Mouse (Mus musculus): ENCODE data around the gene Spaca6. TPM values are rescaled to one million over a fixed set of nuclear protein-coding genes. Genes with fewer than 3 reads are reported as not detected.

Spaca6 gene
- polyA plus RNA-seq, 1 experiment from 2014 or later: 4.7 TPM

DNA sequence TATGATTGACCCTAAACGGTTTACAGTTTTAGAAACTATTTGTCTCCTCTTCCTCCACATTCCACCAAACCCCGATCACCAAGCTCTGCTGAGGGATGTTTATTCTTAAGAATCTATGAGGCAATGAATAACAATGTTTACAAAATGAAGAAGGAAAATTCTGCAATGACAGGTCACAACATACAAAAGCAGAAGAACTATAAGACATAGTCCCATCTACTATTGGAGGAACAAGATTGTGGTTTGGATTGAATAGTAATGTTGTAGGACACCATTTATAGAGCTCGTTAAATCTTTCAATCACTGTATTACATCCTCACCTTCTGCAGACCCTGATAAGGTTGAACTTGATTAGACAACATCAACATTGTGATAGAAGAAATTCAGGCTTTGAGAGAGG, 55.7 kb downstream of the Spaca6 start:
- WGBS (ENCODE audit: insufficient replicate concordance): 51% methylated on average over 3 of the region's 3 CpGs
- H3K9me3 ChIP-seq (replicated peaks; ENCODE audit: control insufficient read depth, low read length): no peaks in the 10 kb centered on the region
- no peak overlapping the region for H3K4me3 ChIP-seq (ENCODE audit: low read depth, low read length)

DNA sequence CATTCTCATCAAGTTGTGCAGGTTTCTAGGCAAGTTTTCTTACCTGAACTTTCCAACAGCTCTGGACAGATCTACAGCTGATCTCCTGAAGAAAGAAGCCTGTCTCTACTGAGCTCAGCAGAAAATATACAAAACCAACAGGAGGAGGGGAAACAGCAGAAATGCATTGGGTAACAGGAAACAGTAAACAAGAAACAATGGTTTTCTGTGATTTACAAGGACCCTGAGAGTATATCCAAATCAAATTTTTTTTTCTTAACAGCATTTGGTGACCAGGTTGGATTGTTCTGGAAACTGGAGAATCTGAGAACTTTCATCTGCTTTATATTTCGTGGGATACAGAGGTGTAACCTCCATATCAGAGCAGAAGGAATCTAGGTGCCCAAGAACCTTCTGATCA, 56.9 kb downstream of the Spaca6 start, which contains the start of gene Fpr1:
Gene Fpr1, minus strand, starts transcription at position 101 of the 400 bp plus-strand sequence.
- no peak within 1 kb of the TSS for H3K9ac ChIP-seq (ENCODE audit: low read depth, low read length)
- WGBS (ENCODE audit: insufficient replicate concordance): 32% methylated on average over 1 of the region's 1 CpGs
- H3K4me1 ChIP-seq (ENCODE audit: control insufficient read depth, low read depth, low read length): no peaks in the 10 kb centered on the region
- no peaks in the 10 kb centered on the region for H3K27me3 ChIP-seq (ENCODE audit: control insufficient read depth, insufficient read depth, low read depth, low read length)
- H3K4me2 ChIP-seq (ENCODE audit: low read depth, low read length): no peak within 1 kb of the TSS
- no peaks in the 10 kb centered on the region for H3K36me3 ChIP-seq (ENCODE audit: control insufficient read depth, insufficient read depth)
- no peak within 1 kb of the TSS for H3K4me3 ChIP-seq (ENCODE audit: low read depth, low read length)
- H3K27ac ChIP-seq (ENCODE audit: low read length): no peak within 1 kb of the TSS; the same call in 1 of the 2 replicates
- no peaks in the 10 kb centered on the region for H3K9me3 ChIP-seq (replicated peaks; ENCODE audit: control insufficient read depth, low read length)
- ATAC-seq (ENCODE audit: low read depth): no peak

More for the DNA sequence above, 55.7 kb downstream of the Spaca6 start:
- Histone ChIP-seq H3K36me3 (ENCODE audit: control insufficient read depth, insufficient read depth) (no peaks in the 10 kb centered on the region), H3K4me1 (ENCODE audit: control insufficient read depth, low read depth, low read length) (no peaks in the 10 kb centered on the region), H3K9ac (ENCODE audit: low read depth, low read length) (no peak overlapping the region), H3K4me2 (ENCODE audit: low read depth, low read length) (no peak overlapping the region), H3K27ac (ENCODE audit: low read length) (no peak overlapping the region; the same call in 1 of the 2 replicates), H3K27me3 (ENCODE audit: control insufficient read depth, insufficient read depth, low read depth, low read length) (no peaks in the 10 kb centered on the region)
- no peak; the same call in 1 of the 2 replicates for ATAC-seq (ENCODE audit: low read depth)

DNA sequence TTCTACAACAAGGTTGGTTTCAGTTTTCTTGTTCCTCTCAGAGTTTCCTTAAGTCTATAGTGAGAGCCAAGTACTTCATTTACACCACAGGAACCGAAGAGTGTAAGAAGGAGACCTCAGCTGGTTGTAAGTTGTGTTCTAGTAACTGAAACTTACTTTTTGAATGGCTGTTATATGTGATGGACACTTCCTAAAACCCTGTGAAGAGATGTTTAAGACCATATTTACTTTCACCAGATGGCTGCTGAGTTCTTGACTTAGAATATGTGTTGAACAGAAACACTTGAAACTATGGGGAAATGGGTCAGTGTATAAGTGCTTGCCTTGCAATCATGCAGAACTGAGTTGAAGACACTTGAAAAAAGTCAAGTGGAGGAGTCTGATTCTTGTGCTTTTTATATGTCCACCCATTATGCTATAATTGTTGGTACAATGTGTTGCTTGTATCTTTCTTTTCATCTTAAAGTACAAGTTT, 60.9 kb downstream of the Spaca6 start, which contains the start of the genes Fpr2 and Fpr3:
Gene Fpr2, plus strand, starts transcription at position 51 of the 475 bp plus-strand sequence.
Gene Fpr3, plus strand, starts transcription at position 79 of the 475 bp plus-strand sequence.
- H3K4me3 ChIP-seq (ENCODE audit: low read depth, low read length): no peak within 1 kb of the TSS
- ATAC-seq (ENCODE audit: low read depth): no peak
- H3K4me2 ChIP-seq (ENCODE audit: low read depth, low read length): no peak within 1 kb of the TSS
- H3K9ac ChIP-seq (ENCODE audit: low read depth, low read length): no peak within 1 kb of the TSS
- no peaks in the 10 kb centered on the region for H3K4me1 ChIP-seq (ENCODE audit: control insufficient read depth, low read depth, low read length)
- H3K9me3 ChIP-seq (replicated peaks; ENCODE audit: control insufficient read depth, low read length): no peaks in the 10 kb centered on the region
- no peaks in the 10 kb centered on the region for H3K27me3 ChIP-seq (ENCODE audit: control insufficient read depth, insufficient read depth, low read depth, low read length)
- WGBS (ENCODE audit: insufficient replicate concordance): 30% methylated on average over 1 of the region's 1 CpGs
- no peaks in the 10 kb centered on the region for H3K36me3 ChIP-seq (ENCODE audit: control insufficient read depth, insufficient read depth)
- no peak within 1 kb of the TSS for H3K27ac ChIP-seq (ENCODE audit: low read length)

- Histone ChIP-seq H3K36me3 (ENCODE audit: control insufficient read depth, insufficient read depth) (no peaks in the 10 kb centered on the region), H3K27me3 (ENCODE audit: control insufficient read depth, insufficient read depth, low read depth, low read length) (no peaks in the 10 kb centered on the region), H3K9ac (ENCODE audit: low read depth, low read length) (no peak overlapping the region), H3K4me2 (ENCODE audit: low read depth, low read length) (no peak overlapping the region), H3K4me3 (ENCODE audit: low read depth, low read length) (no peak overlapping the region), H3K9me3 (replicated peaks; ENCODE audit: control insufficient read depth, low read length) (no peaks in the 10 kb centered on the region), H3K27ac (ENCODE audit: low read length) (no peak overlapping the region), H3K4me1 (ENCODE audit: control insufficient read depth, low read depth, low read length) (no peaks in the 10 kb centered on the region)
- no peak for ATAC-seq (ENCODE audit: low read depth)
- WGBS (ENCODE audit: insufficient replicate concordance): 54% methylated on average over 2 of the region's 2 CpGs
Measured at GRCm38 (mm10) chr17:17889732-17890425, 62.9 kb downstream of the Spaca6 start.

MicroRNAs within 50 kb of the gene (microRNA counts, 519-probe panel; counts per million panel counts)
- 3,442 counts per million, percentile 90 among the panel's probes with 10 or more counts for microRNA mmu-let-7e
- microRNA mmu-miR-125a-3p: 2,740 counts per million, percentile 76 among the panel's probes with 10 or more counts
- microRNA mmu-miR-125a-5p: 3,563 counts per million, percentile 93 among the panel's probes with 10 or more counts
- microRNA mmu-miR-99b: 2,902 counts per million, percentile 80 among the panel's probes with 10 or more counts

Small RNA genes within 50 kb of the gene (microRNA-seq; reads per million reads assigned to microRNA genes)
- gene Gm25927: not detected
- gene Mir125a: 1,504 reads per million, percentile 80 among the genes with 10 or more reads in this experiment
- gene Mir99b: 9,476 reads per million, percentile 92 among the genes with 10 or more reads in this experiment
- not detected for gene Mirlet7e

Other genes with a start within 250 kb of the Spaca6 start
- 2.9 and 3.2 TPM in 2 replicates for gene Lnpep, start 202.1 kb upstream of the Spaca6 start, polyA plus RNA-seq (2015; fragmentation: Nextera tagmentation; extraction: Ambion mirVana)
- not detected in 2 replicates for gene Vmn2r90, start 123.4 kb upstream of the Spaca6 start, polyA plus RNA-seq (2015; fragmentation: Nextera tagmentation; extraction: Ambion mirVana)
- gene Has1, start 28.0 kb downstream of the Spaca6 start, polyA plus RNA-seq (2015; fragmentation: Nextera tagmentation; extraction: Ambion mirVana): 0.05 and 0.07 TPM in 2 replicates
- gene Fpr1, start 56.8 kb downstream of the Spaca6 start, polyA plus RNA-seq (2015; fragmentation: Nextera tagmentation; extraction: Ambion mirVana): 6.9 and 8.5 TPM in 2 replicates
- 3.8 and 5.6 TPM in 2 replicates for gene Fpr2, start 60.7 kb downstream of the Spaca6 start, polyA plus RNA-seq (2015; fragmentation: Nextera tagmentation; extraction: Ambion mirVana)
- gene Fpr3, start 60.7 kb downstream of the Spaca6 start, polyA plus RNA-seq (2015; fragmentation: Nextera tagmentation; extraction: Ambion mirVana): not detected in 2 replicates
- not detected in 2 replicates for gene Fpr-rs4, start 194.6 kb downstream of the Spaca6 start, polyA plus RNA-seq (2015; fragmentation: Nextera tagmentation; extraction: Ambion mirVana)
- not detected in 2 replicates for gene Vmn2r124, start 222.3 kb downstream of the Spaca6 start, polyA plus RNA-seq (2015; fragmentation: Nextera tagmentation; extraction: Ambion mirVana)